Mouse (Mus musculus) liver, embryonic 16.5 days (tissue): ENCODE data around the gene Hist2h2ac. TPM values are rescaled to one million over a fixed set of nuclear protein-coding genes. Genes with fewer than 3 reads are reported as not detected.
"Not testable (repeated sequence)": the region's sequence is repeated elsewhere in the genome, so short reads cannot be mapped to it uniquely, and the experiment has no call there.

ENCODE experiments used
- ATAC-seq: fragments of 200-750 bp; cut with Nextera tagmentation; 2 replicates; pipeline ENCODE4 v1.8.0; 2017; ENCODE audit warnings: low read depth, mild to moderate bottlenecking, moderate number of reproducible peaks, moderate library complexity
- H3K27ac ChIP-seq: fragments of 300-500 bp; sonication (generic); 2 replicates; pipeline ENCODE4 v1.5.1; 2014; ENCODE audit warnings: mild to moderate bottlenecking, low read length
- H3K27me3 ChIP-seq: fragments of 300-500 bp; sonication (generic); 2 replicates; pipeline ENCODE4 v1.6.1; 2014; ENCODE audit warnings: low read depth, low read length, mixed read lengths; ENCODE audit not compliant: control insufficient read depth, insufficient read depth
- H3K36me3 ChIP-seq: fragments of 300-500 bp; sonication (generic); 2 replicates; pipeline ENCODE4 v1.6.1; 2014; ENCODE audit warnings: mild to moderate bottlenecking; ENCODE audit not compliant: control insufficient read depth, insufficient read depth
- H3K4me1 ChIP-seq: fragments of 300-500 bp; sonication (generic); 2 replicates; pipeline ENCODE4 v1.6.1; 2014; ENCODE audit warnings: low read depth, low read length, mixed read lengths; ENCODE audit not compliant: control insufficient read depth
- H3K4me2 ChIP-seq: fragments of 300-500 bp; sonication (generic); 2 replicates; pipeline ENCODE4 v1.6.1; 2014; ENCODE audit warnings: low read depth, low read length, mixed read lengths
- H3K4me3 ChIP-seq: fragments of 300-500 bp; sonication (generic); 2 replicates; pipeline ENCODE4 v1.5.1; 2014; ENCODE audit warnings: low read depth, mild to moderate bottlenecking, low read length
- H3K9ac ChIP-seq: fragments of 300-500 bp; sonication (generic); 2 replicates; pipeline ENCODE4 v1.6.1; 2014; ENCODE audit warnings: low read depth, low read length
- H3K9me3 ChIP-seq: fragments of 300-500 bp; sonication (generic); replicated peaks from 2 replicates; pipeline ENCODE4 v1.6.1; 2016; ENCODE audit warnings: low read length; ENCODE audit not compliant: control insufficient read depth
- WGBS: fragments of 180-500 bp; shearing (Covaris S2); extraction: QIAGEN DNeasy Blood & Tissue Kit; methylation state at CpG from one replicate; pipeline ENCODE4 v1.1.7; 2014; ENCODE audit not compliant: insufficient replicate concordance; 5-methylcytosine and 5-hydroxymethylcytosine counted together
- polyA plus RNA-seq: library from polyadenylated mRNA; unstranded; fragments of >200 nt; fragmentation: Nextera tagmentation; extraction: Ambion mirVana; gene quantifications from 2 replicates; pipeline ENCODE4 v1.2.1, GENCODE M21; 2015

Gene Hist2h2ac
- polyA plus RNA-seq, 1 experiment from 2014 or later = 11.6 TPM

DNA sequence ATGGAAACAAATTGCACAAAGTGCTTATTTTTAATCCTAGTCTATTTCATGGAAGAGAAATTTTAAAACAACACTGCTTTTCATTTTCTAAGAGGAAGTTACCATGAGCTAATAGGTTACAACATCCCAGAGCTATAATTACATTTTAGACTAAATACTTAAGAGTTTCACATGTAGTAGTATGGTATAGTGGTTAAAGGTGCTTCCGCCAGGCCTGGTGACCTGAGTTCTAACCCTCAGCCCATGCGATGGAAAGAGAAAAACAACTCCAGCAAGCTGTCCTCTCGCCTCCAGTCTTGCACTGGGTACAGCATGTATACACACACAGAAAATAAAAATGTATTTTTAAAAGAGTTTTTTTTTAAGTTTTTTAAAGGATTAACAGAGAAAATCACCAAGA is 31.1 kb upstream of the Hist2h2ac start:
- H3K27me3 ChIP-seq = no peaks in the 10 kb centered on the region
- no peak overlapping the region for H3K4me2 ChIP-seq
- H3K27ac ChIP-seq = peak overlapping the region; percentile 26; the same call in 1 of the 2 replicates
- H3K4me1 ChIP-seq = peaks cover 50% of the 10 kb centered on the region
- no peaks in the 10 kb centered on the region for H3K36me3 ChIP-seq
- WGBS = 78% methylated on average over 3 of the region's 3 CpGs
- no peak overlapping the region for H3K4me3 ChIP-seq
- no peaks in the 10 kb centered on the region for H3K9me3 ChIP-seq
- H3K9ac ChIP-seq = no peak overlapping the region
- ATAC-seq = no peak

DNA sequence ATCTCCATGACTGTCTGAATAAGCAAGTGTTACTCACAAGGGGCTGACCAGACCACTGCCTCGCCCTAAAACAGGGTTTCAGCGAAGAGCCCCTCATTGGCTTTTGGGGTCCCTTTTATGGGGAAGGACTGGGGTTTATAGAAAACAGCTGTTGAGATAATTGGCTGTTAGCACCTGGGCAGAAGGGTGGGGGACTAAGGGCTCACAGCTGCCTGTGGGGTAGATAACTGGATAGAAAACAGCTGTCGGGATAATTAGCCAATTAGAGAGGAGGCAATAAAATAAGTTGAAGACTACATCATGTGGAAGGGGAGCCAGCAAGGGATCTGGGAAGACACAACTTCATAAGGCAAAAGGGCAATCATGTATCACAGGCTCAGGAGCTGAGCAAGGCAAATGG is 30.2 kb upstream of the Hist2h2ac start:
- H3K27ac ChIP-seq = peak overlapping the region; percentile 77
- H3K36me3 ChIP-seq = no peaks in the 10 kb centered on the region
- H3K4me2 ChIP-seq = peak overlapping the region; percentile 16; the same call in 1 of the 2 replicates
- H3K4me1 ChIP-seq = peaks cover 45% of the 10 kb centered on the region
- H3K9ac ChIP-seq = peak overlapping the region; percentile 33; the same call in 1 of the 2 replicates
- H3K27me3 ChIP-seq = no peaks in the 10 kb centered on the region
- no peaks in the 10 kb centered on the region for H3K9me3 ChIP-seq
- no peak for ATAC-seq
- H3K4me3 ChIP-seq = peak overlapping the region; percentile 17
- WGBS = 55% methylated on average over 3 of the region's 3 CpGs

DNA sequence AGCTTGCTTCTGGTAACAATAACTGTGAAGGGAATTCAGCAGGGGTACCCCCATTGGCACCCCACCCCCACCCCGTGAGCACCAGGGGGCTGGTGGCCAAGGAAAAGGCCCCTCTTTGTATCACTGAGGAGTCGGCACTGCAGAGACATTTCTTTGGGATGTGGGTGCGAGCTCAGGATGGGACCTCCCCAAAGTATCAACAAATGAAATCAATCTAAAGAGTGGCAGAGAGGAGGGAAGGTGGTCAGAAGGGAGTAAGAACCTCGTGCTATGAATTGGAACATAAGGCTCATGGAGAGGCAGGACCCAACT is 28.3 kb upstream of the Hist2h2ac start:
- H3K27ac ChIP-seq = peak overlapping the region; percentile 95
- peak overlapping the region; percentile 69 for H3K4me3 ChIP-seq
- no peaks in the 10 kb centered on the region for H3K27me3 ChIP-seq
- H3K9ac ChIP-seq = peak overlapping the region; percentile 80
- H3K9me3 ChIP-seq = no peaks in the 10 kb centered on the region
- no peak for ATAC-seq
- H3K36me3 ChIP-seq = no peaks in the 10 kb centered on the region
- H3K4me2 ChIP-seq = peak overlapping the region; percentile 49
- H3K4me1 ChIP-seq = peaks cover 34% of the 10 kb centered on the region
- 64% methylated on average over 4 of the region's 4 CpGs for WGBS

DNA sequence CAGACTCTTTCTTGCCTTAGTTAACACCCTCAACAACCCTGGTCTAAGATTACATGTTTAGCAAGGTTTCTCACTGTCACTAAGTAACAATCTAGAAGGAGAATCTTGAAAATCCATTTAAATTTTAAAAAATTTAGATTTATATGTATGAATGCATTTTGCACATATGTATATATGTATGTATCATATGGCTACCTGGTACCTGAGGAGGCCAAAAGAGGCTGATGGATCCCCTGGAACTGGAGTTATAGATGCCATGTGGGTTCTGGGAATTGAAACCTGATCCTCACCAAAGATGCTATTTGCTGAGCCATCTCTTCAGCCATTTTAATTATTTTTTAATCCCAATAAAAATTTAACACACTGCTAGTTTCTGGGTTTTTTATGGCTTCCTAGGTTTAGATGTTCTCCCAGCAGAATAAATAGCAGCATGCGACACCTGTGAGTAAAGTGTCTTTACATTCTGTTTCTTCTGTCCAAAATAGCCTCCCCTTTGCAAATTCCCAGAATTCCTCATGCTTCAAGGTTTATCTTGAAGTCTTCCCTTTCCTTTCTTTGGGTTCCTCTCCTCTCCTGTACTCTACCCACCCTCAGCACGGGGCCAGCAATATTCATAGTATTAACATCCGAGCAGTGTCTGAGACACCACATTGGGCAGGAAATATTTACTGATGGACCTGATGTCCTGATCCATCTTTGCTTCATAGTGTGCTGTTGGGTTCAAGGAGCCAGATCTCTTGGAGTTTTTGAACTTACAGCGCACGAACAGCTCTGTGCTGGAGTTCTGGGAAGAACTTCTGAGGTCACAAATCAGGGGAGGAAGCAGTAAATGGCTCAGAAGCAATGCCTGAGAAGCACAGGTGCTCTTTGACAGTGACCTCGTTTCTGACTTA is 27.7 kb upstream of the Hist2h2ac start:
- ATAC-seq = no peak
- peak overlapping the region; percentile 69 for H3K4me3 ChIP-seq
- peak overlapping the region; percentile 80 for H3K9ac ChIP-seq
- H3K36me3 ChIP-seq = no peaks in the 10 kb centered on the region
- 45% methylated on average over 6 of the region's 6 CpGs for WGBS
- peak overlapping the region; percentile 95 for H3K27ac ChIP-seq
- H3K4me2 ChIP-seq = peak overlapping the region; percentile 49
- no peaks in the 10 kb centered on the region for H3K9me3 ChIP-seq
- peaks cover 34% of the 10 kb centered on the region for H3K4me1 ChIP-seq
- H3K27me3 ChIP-seq = no peaks in the 10 kb centered on the region

GRCm38 (mm10) chr3:96247356-96248140 is 26.9 kb upstream of the Hist2h2ac start:
- peak overlapping the region; percentile 69 for H3K4me3 ChIP-seq
- no peaks in the 10 kb centered on the region for H3K27me3 ChIP-seq

GRCm38 (mm10) chr3:96246427-96246856 is 25.8 kb upstream of the Hist2h2ac start, which contains the start of gene Hist2h3c1:
Gene Hist2h3c1, plus strand, starts transcription at chr3:96246685.
- Histone ChIP-seq H3K4me2 (peak within 1 kb of the TSS; percentile 49), H3K4me1 (peaks cover 43% of the 10 kb centered on the region), H3K9ac (peak within 1 kb of the TSS; percentile 80), H3K27ac (peak within 1 kb of the TSS; percentile 95), H3K4me3 (peak within 1 kb of the TSS; percentile 69)
- ATAC-seq = peak; percentile 80
- WGBS = 0% methylated on average over 7 of the region's 47 CpGs
- H3K9me3 ChIP-seq, H3K36me3 ChIP-seq, H3K27me3 ChIP-seq: not testable (repeated sequence)

More at GRCm38 (mm10) chr3:96247356-96248140, 26.9 kb upstream of the Hist2h2ac start:
- ATAC-seq = no peak
- Histone ChIP-seq H3K36me3 (no peaks in the 10 kb centered on the region), H3K4me2 (peak overlapping the region; percentile 49), H3K4me1 (peaks cover 36% of the 10 kb centered on the region), H3K9me3 (no peaks in the 10 kb centered on the region), H3K9ac (peak overlapping the region; percentile 80), H3K27ac (peak overlapping the region; percentile 95)
- 3% methylated on average over 11 of the region's 11 CpGs for WGBS

GRCm38 (mm10) chr3:96246018-96246417 is 25.3 kb upstream of the Hist2h2ac start:
- peak overlapping the region; percentile 38; the same call in 1 of the 2 replicates for H3K4me3 ChIP-seq
- H3K4me2 ChIP-seq, H3K9ac ChIP-seq, H3K27me3 ChIP-seq, H3K36me3 ChIP-seq, ATAC-seq, H3K9me3 ChIP-seq: not testable (repeated sequence)
- H3K27ac ChIP-seq = peak overlapping the region; percentile 85
- WGBS = 0% methylated on average over 10 of the region's 21 CpGs
- H3K4me1 ChIP-seq = peaks cover 45% of the 10 kb centered on the region

DNA sequence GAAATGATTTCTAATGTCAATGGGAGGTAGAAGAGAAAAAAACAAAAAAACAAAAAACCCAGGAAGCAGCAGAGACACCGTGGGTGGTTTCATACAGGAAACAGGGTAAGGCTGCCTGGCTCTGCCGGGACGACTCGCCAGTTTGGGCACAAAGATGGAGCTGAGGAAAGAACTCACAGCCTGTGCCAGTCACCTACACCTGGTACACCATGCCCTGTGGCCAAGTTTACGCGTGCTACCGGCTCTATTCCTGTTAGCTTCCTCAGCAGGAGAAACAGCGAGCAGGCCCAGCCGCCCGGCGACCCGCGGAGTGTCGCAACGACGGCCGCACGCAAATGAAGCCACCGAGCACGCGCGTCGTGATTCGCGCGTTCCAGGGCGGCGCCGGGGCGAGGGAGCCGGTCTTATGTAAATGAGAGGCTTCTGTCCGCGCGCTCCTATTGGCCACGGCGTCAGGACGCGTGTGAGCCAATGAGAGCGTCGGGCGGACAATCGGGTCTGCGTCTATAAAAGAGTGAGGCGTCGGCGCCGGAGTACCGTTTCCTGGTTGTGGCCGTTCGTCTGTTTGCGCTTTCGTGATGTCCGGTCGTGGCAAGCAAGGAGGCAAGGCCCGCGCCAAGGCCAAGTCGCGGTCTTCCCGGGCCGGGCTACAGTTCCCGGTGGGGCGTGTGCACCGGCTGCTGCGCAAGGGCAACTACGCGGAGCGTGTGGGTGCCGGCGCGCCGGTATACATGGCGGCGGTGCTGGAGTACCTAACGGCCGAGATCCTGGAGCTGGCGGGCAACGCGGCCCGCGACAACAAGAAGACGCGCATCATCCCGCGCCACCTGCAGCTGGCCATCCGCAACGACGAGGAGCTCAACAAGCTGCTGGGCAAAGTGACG is 24.6 kb upstream of the Hist2h2ac start, which contains the start of gene Hist2h2aa1:
TSS of gene Hist2h2aa1 (plus strand) at position 495 of the 884 bp plus-strand sequence.
- H3K27me3 ChIP-seq, H3K36me3 ChIP-seq, H3K9me3 ChIP-seq: not testable (repeated sequence)
- peak within 1 kb of the TSS; percentile 68 for H3K4me2 ChIP-seq
- ATAC-seq = peak; percentile 70
- peak within 1 kb of the TSS; percentile 96 for H3K27ac ChIP-seq
- H3K4me3 ChIP-seq = peak within 1 kb of the TSS; percentile 61
- WGBS = 0% methylated on average over 25 of the region's 88 CpGs
- peaks cover 42% of the 10 kb centered on the region for H3K4me1 ChIP-seq
- H3K9ac ChIP-seq = peak within 1 kb of the TSS; percentile 72
